Mouse (Mus musculus) embryonic facial prominence, embryonic 15.5 days (tissue): Measurements from ENCODE around the gene Cib2. TPM values are rescaled to one million over a fixed set of nuclear protein-coding genes. Genes with fewer than 3 reads are reported as not detected.
"Not testable (repeated sequence)": the region's sequence is repeated elsewhere in the genome, so short reads cannot be mapped to it uniquely, and the experiment has no call there.

Source experiments
- ATAC-seq: fragments of 200-750 bp; cut with Nextera tagmentation; 2 replicates; pipeline ENCODE4 v1.8.0; 2017; ENCODE audit warnings: low read depth, moderate TSS enrichment; ENCODE audit not compliant: insufficient number of reproducible peaks, low FRiP score, low TSS enrichment
- H3K27ac ChIP-seq: fragments of 300-500 bp; sonication (generic); replicated peaks from 2 replicates; pipeline ENCODE4 v1.5.1; 2015; ENCODE audit warnings: mild to moderate bottlenecking, inconsistent platforms
- H3K27me3 ChIP-seq: fragments of 300-500 bp; sonication (generic); 2 replicates; pipeline ENCODE4 v1.6.1; 2015; ENCODE audit warnings: inconsistent platforms
- H3K36me3 ChIP-seq: fragments of 300-500 bp; sonication (generic); 2 replicates; pipeline ENCODE4 v1.6.1; 2015; ENCODE audit warnings: mild to moderate bottlenecking, inconsistent platforms
- H3K4me1 ChIP-seq: fragments of 300-500 bp; sonication (generic); 2 replicates; pipeline ENCODE4 v1.6.1; 2015; ENCODE audit warnings: inconsistent platforms
- H3K4me2 ChIP-seq: fragments of 300-500 bp; sonication (generic); replicated peaks from 2 replicates; pipeline ENCODE4 v1.6.1; 2015; ENCODE audit warnings: mild to moderate bottlenecking, inconsistent platforms
- H3K4me3 ChIP-seq: fragments of 300-500 bp; sonication (generic); replicated peaks from 2 replicates; pipeline ENCODE4 v1.5.1; 2015; ENCODE audit warnings: mild to moderate bottlenecking, inconsistent platforms
- H3K9ac ChIP-seq: fragments of 300-500 bp; sonication (generic); 2 replicates; pipeline ENCODE4 v1.6.1; 2015; ENCODE audit warnings: inconsistent platforms
- H3K9me3 ChIP-seq: fragments of 300-500 bp; sonication (generic); replicated peaks from 2 replicates; pipeline ENCODE4 v1.6.1; 2016; ENCODE audit warnings: inconsistent platforms
- WGBS: fragments of 180-500 bp; shearing (Covaris S2); methylation state at CpG from one replicate; pipeline ENCODE4 v1.1.7; 2015; 5-methylcytosine and 5-hydroxymethylcytosine counted together
- polyA plus RNA-seq: library from polyadenylated mRNA; unstranded; fragments of >200 nt; fragmentation: Nextera tagmentation; extraction: Ambion mirVana; gene quantifications from 2 replicates; pipeline ENCODE4 v1.2.1, GENCODE M21; 2015

Gene Cib2
- polyA plus RNA-seq, 1 experiment from 2014 or later: 25.7 TPM

DNA sequence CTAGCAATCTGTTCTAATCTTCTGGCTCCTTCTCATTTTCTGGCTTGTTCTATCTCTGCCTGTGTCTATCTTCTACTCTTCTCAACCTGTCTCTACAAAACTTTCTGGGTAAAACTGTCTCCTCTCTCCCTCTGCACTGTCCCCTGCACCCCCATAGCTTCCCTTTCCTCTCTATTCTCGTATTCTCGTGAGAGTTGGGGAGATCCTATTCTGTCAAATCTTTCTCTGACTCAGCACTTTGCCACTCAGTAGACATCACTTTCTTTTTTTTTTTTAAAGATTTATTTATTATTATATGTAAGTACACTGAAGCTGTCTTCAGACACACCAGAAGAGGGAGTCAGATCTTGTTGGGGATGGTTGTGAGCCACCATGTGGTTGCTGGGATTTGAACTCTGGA, 24.1 kb upstream of the Cib2 start:
- 77% methylated on average over 2 of the region's 2 CpGs for WGBS
- H3K27ac ChIP-seq, H3K4me2 ChIP-seq, H3K4me3 ChIP-seq, H3K36me3 ChIP-seq, H3K27me3 ChIP-seq, ATAC-seq, H3K9ac ChIP-seq, H3K9me3 ChIP-seq: not testable (repeated sequence)
- H3K4me1 ChIP-seq: peaks cover 15% of the 10 kb centered on the region; the same call in 1 of the 2 replicates

GRCm38 (mm10) chr9:54583712-54584111, 23.7 kb upstream of the Cib2 start:
- no peaks in the 10 kb centered on the region for H3K9me3 ChIP-seq
- no peak overlapping the region for H3K27ac ChIP-seq
- H3K9ac ChIP-seq: no peak overlapping the region
- WGBS: 52% methylated on average over 1 of the region's 1 CpGs
- H3K36me3 ChIP-seq: no peaks in the 10 kb centered on the region
- H3K4me1 ChIP-seq: peaks cover 15% of the 10 kb centered on the region; the same call in 1 of the 2 replicates
- H3K27me3 ChIP-seq: no peaks in the 10 kb centered on the region
- H3K4me3 ChIP-seq: no peak overlapping the region
- no peak overlapping the region for H3K4me2 ChIP-seq
- ATAC-seq: no peak

DNA sequence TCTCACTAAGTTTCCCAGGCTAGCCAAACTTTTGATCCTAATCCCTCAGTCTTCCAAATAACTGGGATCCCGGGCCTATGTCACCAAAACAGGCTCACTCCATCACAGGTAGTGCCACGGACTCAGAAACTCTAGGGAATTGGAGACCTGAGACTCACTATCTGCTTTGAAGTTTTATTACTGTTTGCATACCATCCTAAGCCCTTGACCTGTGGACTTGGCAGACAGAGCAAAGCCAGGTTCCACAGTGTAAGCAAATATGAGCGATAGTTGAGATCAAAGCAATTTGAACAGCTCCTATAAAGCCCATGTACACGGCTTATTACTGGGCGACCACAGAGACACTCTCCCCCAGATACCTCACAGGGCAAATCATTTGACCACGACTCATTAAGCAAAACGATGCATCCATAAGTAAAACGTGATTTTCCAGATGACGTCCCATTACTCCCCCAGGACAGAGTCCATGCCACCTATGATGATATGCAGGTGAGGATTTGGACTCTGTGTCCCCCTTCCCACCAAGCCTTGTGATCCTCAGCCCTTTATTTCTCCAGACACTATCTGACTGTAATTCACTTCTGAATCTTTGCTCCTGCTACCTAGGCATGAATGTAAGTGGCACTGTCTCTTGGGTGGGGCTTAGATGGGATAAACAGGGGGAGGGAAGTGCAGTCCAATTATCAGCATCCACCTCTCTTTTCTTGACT, 11.3 kb upstream of the Cib2 start:
- Histone ChIP-seq H3K4me1 (peaks cover 9% of the 10 kb centered on the region; the same call in 1 of the 2 replicates), H3K36me3 (no peaks in the 10 kb centered on the region), H3K9me3 (no peaks in the 10 kb centered on the region), H3K27ac (no peak overlapping the region), H3K9ac (no peak overlapping the region), H3K4me3 (no peak overlapping the region), H3K4me2 (no peak overlapping the region), H3K27me3 (no peaks in the 10 kb centered on the region)
- ATAC-seq: no peak
- 70% methylated on average over 9 of the region's 9 CpGs for WGBS

GRCm38 (mm10) chr9:54568732-54569131, 8.7 kb upstream of the Cib2 start:
- Histone ChIP-seq H3K9me3 (no peaks in the 10 kb centered on the region), H3K27me3 (no peaks in the 10 kb centered on the region), H3K9ac (no peak overlapping the region), H3K4me1 (peaks cover 9% of the 10 kb centered on the region; the same call in 1 of the 2 replicates), H3K36me3 (no peaks in the 10 kb centered on the region), H3K4me3 (no peak overlapping the region), H3K27ac (no peak overlapping the region), H3K4me2 (no peak overlapping the region)
- 40% methylated on average over 2 of the region's 2 CpGs for WGBS
- ATAC-seq: no peak

- 28% methylated on average over 4 of the region's 4 CpGs for WGBS
- Histone ChIP-seq H3K9me3 (no peaks in the 10 kb centered on the region), H3K27ac (peak overlapping the region; percentile 58), H3K4me3 (no peak overlapping the region), H3K9ac (no peak overlapping the region), H3K4me2 (no peak overlapping the region), H3K4me1 (peaks cover 9% of the 10 kb centered on the region; the same call in 1 of the 2 replicates), H3K27me3 (no peaks in the 10 kb centered on the region), H3K36me3 (no peaks in the 10 kb centered on the region)
- no peak for ATAC-seq
Observed at GRCm38 (mm10) chr9:54566958-54567357, 6.9 kb upstream of the Cib2 start.

DNA sequence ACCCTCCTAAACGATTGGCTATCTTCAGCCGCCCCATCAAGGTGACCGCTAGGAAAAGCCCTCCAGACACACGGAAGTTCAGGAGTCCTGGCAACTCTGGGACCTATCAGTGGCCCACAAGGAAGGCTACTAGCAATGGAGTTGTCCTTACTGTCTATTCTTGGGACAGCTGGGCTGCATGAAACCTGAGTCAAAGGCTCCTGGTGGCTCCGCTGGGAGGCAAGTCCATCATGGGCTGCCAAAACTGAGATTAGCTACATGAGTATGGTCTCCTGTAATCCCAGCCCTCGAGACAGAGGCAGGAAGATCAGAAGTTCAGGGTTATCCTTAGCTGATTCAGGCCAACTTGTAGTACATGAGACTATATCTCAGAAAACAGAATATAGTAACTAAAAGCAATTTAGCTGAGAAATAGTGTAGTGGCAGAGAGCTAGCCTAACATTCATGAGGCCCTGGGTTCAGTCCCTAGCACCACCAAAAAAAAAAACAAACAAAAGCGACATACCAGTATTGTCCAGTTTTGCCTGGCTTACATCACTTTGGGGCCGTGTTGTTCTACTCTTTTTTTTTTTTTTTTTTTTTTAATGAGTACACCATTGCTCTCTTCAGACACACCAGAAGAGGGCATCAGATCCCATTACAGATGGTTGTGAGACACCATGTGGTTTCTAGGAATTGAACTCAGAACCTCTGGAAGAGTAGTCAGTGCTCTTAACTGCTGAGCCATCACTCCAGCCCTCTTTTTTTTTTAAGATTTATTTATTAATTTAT, 998 bp upstream of the Cib2 start:
- no peak overlapping the region for H3K9ac ChIP-seq
- no peak overlapping the region for H3K27ac ChIP-seq
- H3K36me3 ChIP-seq: no peaks in the 10 kb centered on the region
- H3K4me3 ChIP-seq: no peak overlapping the region
- 80% methylated on average over 8 of the region's 8 CpGs for WGBS
- no peaks in the 10 kb centered on the region for H3K27me3 ChIP-seq
- H3K9me3 ChIP-seq: no peaks in the 10 kb centered on the region
- no peak overlapping the region for H3K4me2 ChIP-seq
- no peak for ATAC-seq
- peaks cover 11% of the 10 kb centered on the region; the same call in 1 of the 2 replicates for H3K4me1 ChIP-seq

DNA sequence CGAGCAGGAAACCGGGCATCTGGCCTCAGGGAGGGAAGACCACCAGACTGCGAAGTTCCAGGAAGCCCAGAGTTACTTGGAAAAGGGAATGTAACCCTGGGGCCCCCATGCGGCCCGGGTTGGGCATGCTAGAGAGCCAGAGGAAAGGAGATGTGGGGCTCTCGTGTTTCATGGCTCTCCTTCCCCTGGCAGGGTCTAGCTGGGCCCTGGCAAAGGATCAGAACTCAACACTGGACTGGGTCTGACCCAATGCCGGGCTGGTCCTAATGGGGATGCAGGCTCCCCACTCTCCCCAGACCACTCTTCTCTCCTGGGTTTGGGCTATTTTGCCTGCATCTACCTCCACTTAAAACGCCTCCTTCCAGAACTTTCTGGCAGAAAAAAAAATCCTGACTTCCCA, 1.3 kb downstream of the Cib2 start:
- no peak overlapping the region for H3K4me3 ChIP-seq
- WGBS: 73% methylated on average over 8 of the region's 8 CpGs
- H3K4me2 ChIP-seq: peak overlapping the region; percentile 90; the same call in 1 of the 2 replicates
- H3K9ac ChIP-seq: no peak overlapping the region
- H3K9me3 ChIP-seq: no peaks in the 10 kb centered on the region
- H3K4me1 ChIP-seq: peaks cover 11% of the 10 kb centered on the region; the same call in 1 of the 2 replicates
- no peak overlapping the region for H3K27ac ChIP-seq
- H3K36me3 ChIP-seq: no peaks in the 10 kb centered on the region
- no peak for ATAC-seq
- H3K27me3 ChIP-seq: no peaks in the 10 kb centered on the region

GRCm38 (mm10) chr9:54555044-54555443, 5.0 kb downstream of the Cib2 start:
- ATAC-seq: no peak
- no peaks in the 10 kb centered on the region for H3K9me3 ChIP-seq
- H3K27me3 ChIP-seq: no peaks in the 10 kb centered on the region
- no peak overlapping the region for H3K4me2 ChIP-seq
- no peak overlapping the region for H3K27ac ChIP-seq
- WGBS: 81% methylated on average over 2 of the region's 2 CpGs
- H3K4me3 ChIP-seq: no peak overlapping the region
- no peak overlapping the region for H3K9ac ChIP-seq
- H3K36me3 ChIP-seq: no peaks in the 10 kb centered on the region
- H3K4me1 ChIP-seq: peaks cover 8% of the 10 kb centered on the region; the same call in 1 of the 2 replicates

- 24% methylated on average over 5 of the region's 5 CpGs for WGBS
- no peaks in the 10 kb centered on the region for H3K36me3 ChIP-seq
- no peaks in the 10 kb centered on the region for H3K9me3 ChIP-seq
- H3K4me3 ChIP-seq: no peak overlapping the region
- H3K27me3 ChIP-seq: no peaks in the 10 kb centered on the region
- no peak overlapping the region for H3K27ac ChIP-seq
- no peak overlapping the region for H3K4me2 ChIP-seq
- no peak overlapping the region for H3K9ac ChIP-seq
- ATAC-seq: no peak
- H3K4me1 ChIP-seq: no peaks in the 10 kb centered on the region
Observed at GRCm38 (mm10) chr9:54552409-54552808, 7.6 kb downstream of the Cib2 start.

- Histone ChIP-seq H3K4me1 (no peaks in the 10 kb centered on the region), H3K4me3 (no peak overlapping the region), H3K27me3 (no peaks in the 10 kb centered on the region), H3K36me3 (no peaks in the 10 kb centered on the region), H3K27ac (no peak overlapping the region), H3K4me2 (no peak overlapping the region), H3K9ac (no peak overlapping the region), H3K9me3 (no peaks in the 10 kb centered on the region)
- ATAC-seq: no peak
- WGBS: 90% methylated on average over 6 of the region's 6 CpGs
Observed at GRCm38 (mm10) chr9:54549433-54549832, 10.6 kb downstream of the Cib2 start.

- Histone ChIP-seq H3K36me3 (no peaks in the 10 kb centered on the region), H3K9me3 (no peaks in the 10 kb centered on the region), H3K9ac (no peak overlapping the region), H3K27ac (no peak overlapping the region), H3K4me1 (no peaks in the 10 kb centered on the region), H3K27me3 (no peaks in the 10 kb centered on the region), H3K4me3 (no peak overlapping the region), H3K4me2 (no peak overlapping the region)
- no peak for ATAC-seq
- WGBS: 24% methylated on average over 5 of the region's 5 CpGs
Observed at GRCm38 (mm10) chr9:54547536-54547935, 12.5 kb downstream of the Cib2 start.
